Mouse (Mus musculus) spleen, adult 2 months (tissue): ENCODE data around the gene Ppat. TPM values are rescaled to one million over a fixed set of nuclear protein-coding genes. Genes with fewer than 3 reads are reported as not detected.

Experiments used
- DNase-seq, 2 experiments: peaks; one replicate each; pipeline versions ENCODE4 v3.0.0 to v3.0.0-alpha.2; 2012 to 2021; ENCODE audit warnings: low spot score in 2 of 2, low read depth in 1 of 2
- H3K27ac ChIP-seq: fragments of 200-500 bp; 2 replicates; pipeline ENCODE4 v1.5.1; 2012; ENCODE audit warnings: low read length, inconsistent platforms; ENCODE audit not compliant: insufficient read depth
- H3K27me3 ChIP-seq: fragments of 200-500 bp; 2 replicates; pipeline ENCODE4 v1.6.1; 2012; ENCODE audit warnings: mild to moderate bottlenecking, moderate library complexity, low read length, inconsistent platforms; ENCODE audit not compliant: control insufficient read depth, insufficient read depth
- H3K36me3 ChIP-seq: fragments of 200-500 bp; 2 replicates; pipeline ENCODE4 v1.6.1; 2012; ENCODE audit warnings: mild to moderate bottlenecking, low read length, inconsistent platforms; ENCODE audit not compliant: control insufficient read depth, insufficient read depth
- H3K4me1 ChIP-seq: fragments of 200-500 bp; 2 replicates; pipeline ENCODE4 v1.6.1; 2011; ENCODE audit warnings: inconsistent platforms; ENCODE audit not compliant: control insufficient read depth, insufficient read depth, insufficient read length
- H3K4me3 ChIP-seq: fragments of 200-500 bp; 2 replicates; pipeline ENCODE4 v1.5.1; 2011; ENCODE audit warnings: mild to moderate bottlenecking, inconsistent platforms; ENCODE audit not compliant: insufficient read depth, insufficient read length; ENCODE audit errors: extremely low read depth
- CTCF ChIP-seq: fragments of 200-500 bp; IDR thresholded peaks from 2 replicates; pipeline ENCODE4 v1.5.1; 2011; ENCODE audit warnings: mild to moderate bottlenecking, inconsistent platforms; ENCODE audit not compliant: insufficient read depth, insufficient read length, insufficient replicate concordance; ENCODE audit errors: extremely low read depth
- POLR2A ChIP-seq: fragments of 200-500 bp; IDR thresholded peaks from 2 replicates; pipeline ENCODE4 v1.6.1; 2011; ENCODE audit warnings: low read depth, low read length, inconsistent platforms
- WGBS: fragments of 180-500 bp; shearing (Covaris S2); methylation state at CpG from one replicate; pipeline ENCODE4 v1.1.7; 2018; 5-methylcytosine and 5-hydroxymethylcytosine counted together
- polyA plus RNA-seq: library from polyadenylated mRNA; depleted of rRNA; stranded (reverse); fragments of >200 nt; gene quantifications from 2 replicates; pipeline ENCODE4 v1.2.3, GENCODE M21; 2012

Ppat gene
- polyA plus RNA-seq, 1 experiment = 5.1 TPM

DNA sequence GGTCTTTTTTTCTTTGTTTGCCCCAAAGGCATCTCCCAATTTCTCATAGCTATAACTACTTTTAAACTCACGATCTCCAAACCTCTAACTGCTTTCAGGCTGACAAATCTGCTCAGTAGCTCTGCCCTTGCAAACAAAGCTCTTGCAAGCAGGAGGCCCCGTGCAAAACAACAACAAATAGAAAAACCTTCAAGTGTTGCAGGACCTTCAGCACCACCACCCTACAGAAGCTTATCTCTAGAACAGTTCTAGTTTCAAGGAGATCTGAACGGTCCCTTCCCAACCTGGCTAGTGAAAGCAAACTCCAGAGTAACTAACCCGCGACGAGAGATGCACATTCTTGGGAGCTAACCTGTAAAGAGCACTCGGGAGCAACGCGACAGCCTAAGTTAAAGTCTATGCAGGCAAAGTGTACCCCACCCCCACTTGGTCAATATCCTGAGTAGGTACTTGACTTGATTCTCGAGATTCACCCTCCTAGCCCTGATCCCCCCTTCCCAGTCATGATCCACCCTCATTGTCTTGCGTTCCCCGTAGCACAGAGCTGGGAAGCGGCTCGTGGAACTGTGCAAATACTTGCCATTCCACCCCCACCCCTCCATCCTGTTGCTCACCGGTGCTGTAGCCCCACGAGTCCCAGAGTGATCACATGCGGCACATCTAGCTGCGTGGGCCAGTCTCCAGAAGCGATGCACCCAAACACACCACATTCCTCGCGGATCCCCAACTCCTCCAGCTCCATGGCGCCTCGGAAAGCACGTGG is 854 bp downstream of the Ppat start:
- 2% methylated on average over 24 of the region's 24 CpGs for WGBS
- H3K36me3 ChIP-seq = 0 out of 2 replicates have a peak, but pooled peaks cover 2% of the 10 kb centered on the region

DNA sequence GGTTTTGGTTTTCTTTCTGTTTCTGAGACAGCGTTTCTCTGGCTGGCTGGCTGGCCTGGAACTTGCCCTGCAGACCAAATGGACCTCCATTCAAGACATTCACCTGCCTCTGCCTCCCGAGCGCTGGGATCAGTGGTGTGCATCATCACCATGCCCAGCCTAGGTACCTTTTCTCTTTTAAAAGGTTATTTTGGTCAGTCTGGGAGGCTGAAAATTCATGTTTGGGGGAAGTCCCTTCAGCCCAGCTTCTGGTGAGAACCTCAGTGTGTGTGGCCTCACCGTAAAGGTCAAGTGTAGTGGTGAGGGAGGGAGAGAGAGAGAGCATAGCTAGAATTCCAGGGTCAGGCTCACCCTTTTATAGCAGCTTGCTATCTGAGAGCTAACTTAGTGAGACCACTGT is 3.6 kb downstream of the Ppat start:
- no peak for DNase-seq
- Histone ChIP-seq H3K4me1 (no peaks in the 10 kb centered on the region; the same call in 1 of the 2 replicates), H3K36me3 (no peaks in the 10 kb centered on the region), H3K27ac (no peak overlapping the region), H3K4me3 (no peak overlapping the region), H3K27me3 (no peaks in the 10 kb centered on the region)
- TF ChIP-seq CTCF (no peak), POLR2A (no peak)
- WGBS = 80% methylated on average over 4 of the region's 4 CpGs

More for the DNA sequence above, 854 bp downstream of the Ppat start:
- no peaks in the 10 kb centered on the region for H3K27me3 ChIP-seq
- no peak for TF ChIP-seq POLR2A
- TF ChIP-seq CTCF = no peak
- H3K4me1 ChIP-seq = peaks cover 2% of the 10 kb centered on the region; the same call in 1 of the 2 replicates
- peak overlapping the region; percentile 60 for H3K4me3 ChIP-seq
- H3K27ac ChIP-seq = peak overlapping the region; percentile 54
- no peak for DNase-seq

DNA sequence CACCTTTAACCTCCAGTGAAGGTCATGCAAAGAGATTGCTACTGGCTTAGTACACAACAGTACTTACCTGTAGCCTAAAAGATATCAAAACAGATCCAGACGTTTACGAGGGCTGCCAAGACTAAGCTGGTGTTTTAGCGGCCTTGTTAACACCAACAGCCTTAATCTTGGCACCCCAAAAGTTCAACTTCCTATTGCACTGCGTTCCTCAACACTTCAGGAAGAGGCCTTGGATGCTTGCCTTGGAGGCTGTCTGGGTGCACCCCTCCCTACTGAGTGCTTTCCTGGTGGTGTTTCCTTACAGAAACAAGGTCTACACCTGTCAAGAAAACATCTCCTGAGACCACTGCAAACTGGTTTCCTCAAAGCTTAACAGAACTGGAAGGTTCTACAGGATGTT is 4.2 kb downstream of the Ppat start:
- no peak overlapping the region for H3K27ac ChIP-seq
- no peak overlapping the region for H3K4me3 ChIP-seq
- no peaks in the 10 kb centered on the region; the same call in 1 of the 2 replicates for H3K4me1 ChIP-seq
- H3K27me3 ChIP-seq = no peaks in the 10 kb centered on the region
- DNase-seq = no peak
- no peaks in the 10 kb centered on the region for H3K36me3 ChIP-seq
- 56% methylated on average over 4 of the region's 4 CpGs for WGBS
- TF ChIP-seq CTCF = no peak
- no peak for TF ChIP-seq POLR2A

DNA sequence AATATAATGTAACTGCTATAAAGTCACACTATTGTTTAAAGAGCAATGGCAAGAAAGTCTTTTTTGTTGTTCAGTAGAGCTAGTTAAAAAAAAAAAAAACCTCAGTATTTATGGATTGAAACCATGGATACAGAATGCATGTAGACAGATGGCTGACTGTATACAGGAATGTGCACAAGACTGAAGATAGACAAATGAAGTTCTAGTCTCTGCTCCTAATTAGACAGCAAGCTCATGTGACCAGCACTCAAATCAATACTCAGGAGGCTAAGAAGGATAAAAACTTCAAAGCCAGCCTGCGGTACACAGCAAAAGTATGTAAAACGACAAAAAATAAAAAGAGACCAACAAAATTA is 5.7 kb downstream of the Ppat start:
- H3K4me1 ChIP-seq = no peaks in the 10 kb centered on the region; the same call in 1 of the 2 replicates
- TF ChIP-seq CTCF (no peak), POLR2A (no peak)

DNA sequence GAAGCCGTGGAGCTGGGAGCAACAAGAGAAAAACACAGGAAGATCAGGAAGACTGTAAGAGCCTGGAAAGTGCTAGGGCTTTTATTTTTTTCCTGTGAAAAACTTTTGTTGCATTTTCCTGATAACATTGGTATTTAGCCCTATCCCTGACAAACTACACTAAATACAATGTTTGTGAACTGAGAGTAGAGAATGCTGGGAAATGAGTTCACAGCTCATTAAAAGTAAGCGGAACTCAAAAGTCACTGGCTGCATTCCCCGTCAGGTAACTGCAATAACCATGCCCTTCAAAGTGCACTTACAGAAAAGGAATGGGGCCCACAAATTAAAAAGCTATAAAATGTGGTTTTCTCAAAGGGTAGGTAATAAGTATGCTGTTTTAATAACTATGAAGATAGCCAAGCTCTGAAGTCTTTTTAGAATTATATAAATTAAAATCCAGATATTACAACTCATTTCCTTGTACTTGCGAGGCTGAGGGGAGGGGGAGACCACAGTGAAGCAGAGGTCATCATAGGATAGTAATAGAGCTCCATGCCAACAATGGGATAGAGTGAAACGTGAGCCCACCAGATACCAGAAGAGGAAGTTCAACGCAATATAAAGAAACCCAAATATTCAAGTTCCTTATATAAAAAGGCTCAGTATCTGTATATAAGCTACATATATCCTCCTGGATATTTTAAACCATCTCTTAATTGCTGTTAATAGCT is 6.3 kb downstream of the Ppat start:
- DNase-seq = no peak
- Histone ChIP-seq H3K4me3 (no peak overlapping the region), H3K27ac (no peak overlapping the region), H3K4me1 (no peaks in the 10 kb centered on the region; the same call in 1 of the 2 replicates), H3K36me3 (no peaks in the 10 kb centered on the region), H3K27me3 (no peaks in the 10 kb centered on the region)
- 80% methylated on average over 6 of the region's 6 CpGs for WGBS
- TF ChIP-seq POLR2A (no peak), CTCF (no peak)

More for the DNA sequence above, 5.7 kb downstream of the Ppat start:
- Histone ChIP-seq H3K27me3 (no peaks in the 10 kb centered on the region), H3K36me3 (no peaks in the 10 kb centered on the region), H3K4me3 (no peak overlapping the region), H3K27ac (no peak overlapping the region)
- 84% methylated on average over 2 of the region's 2 CpGs for WGBS
- DNase-seq = no peak

DNA sequence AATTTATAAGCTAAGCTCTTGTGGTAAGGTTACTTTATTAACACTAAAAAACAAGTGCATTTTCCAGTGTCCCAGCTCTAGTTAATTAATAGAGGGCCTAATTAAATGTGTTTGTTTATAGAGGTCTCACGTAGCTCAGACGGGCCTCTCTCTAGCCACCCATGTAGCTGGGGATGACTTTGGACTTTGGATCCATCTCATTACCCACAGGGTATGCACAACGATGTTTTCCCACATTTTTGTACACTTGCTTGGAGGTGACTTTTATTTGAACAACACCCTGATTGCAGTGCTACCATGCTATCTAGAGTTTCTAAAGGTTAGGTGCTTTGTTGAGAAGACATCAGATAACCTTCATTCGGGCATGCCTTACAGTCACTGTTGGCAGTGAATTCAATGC is 8.9 kb downstream of the Ppat start:
- no peak for DNase-seq
- Histone ChIP-seq H3K36me3 (no peaks in the 10 kb centered on the region), H3K27ac (no peak overlapping the region), H3K27me3 (no peaks in the 10 kb centered on the region), H3K4me1 (no peaks in the 10 kb centered on the region), H3K4me3 (no peak overlapping the region)
- TF ChIP-seq CTCF (no peak), POLR2A (no peak)
- 92% methylated on average over 4 of the region's 4 CpGs for WGBS

DNA sequence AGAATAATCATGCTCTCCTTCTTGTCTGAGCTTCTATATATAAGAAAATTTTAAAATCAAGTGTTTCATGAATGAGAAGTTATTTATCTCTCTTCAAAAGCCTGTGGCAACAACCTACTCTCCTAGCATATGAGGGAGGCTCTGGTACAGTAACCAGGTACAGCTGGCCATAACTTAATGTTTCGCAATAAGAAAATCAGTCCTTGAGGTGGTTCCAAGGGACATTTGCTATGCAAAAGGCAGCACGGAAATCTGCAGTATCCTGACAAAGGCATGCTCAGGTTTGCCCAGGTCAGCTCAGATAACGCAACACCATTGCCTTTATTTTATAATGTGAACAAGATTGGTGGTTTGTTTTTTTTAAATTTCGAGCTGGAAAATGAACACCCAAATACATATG is 9.4 kb downstream of the Ppat start:
- no peak for TF ChIP-seq CTCF
- no peak for TF ChIP-seq POLR2A
- 90% methylated on average over 4 of the region's 4 CpGs for WGBS
- H3K4me1 ChIP-seq = no peaks in the 10 kb centered on the region
- no peak overlapping the region for H3K27ac ChIP-seq
- no peaks in the 10 kb centered on the region for H3K27me3 ChIP-seq
- no peaks in the 10 kb centered on the region for H3K36me3 ChIP-seq
- H3K4me3 ChIP-seq = no peak overlapping the region
- DNase-seq = no peak
